Mouse (Mus musculus): ENCODE measurements around the gene Tex33. TPM values are rescaled to one million over a fixed set of nuclear protein-coding genes. Genes with fewer than 3 reads are reported as not detected.
A peak's percentile ranks its signal among the peaks of the same experiment; 100 is the strongest.

Tex33 gene
- not detected for total RNA-seq (2021)
- long read RNA-seq, result 0 reads

DNA sequence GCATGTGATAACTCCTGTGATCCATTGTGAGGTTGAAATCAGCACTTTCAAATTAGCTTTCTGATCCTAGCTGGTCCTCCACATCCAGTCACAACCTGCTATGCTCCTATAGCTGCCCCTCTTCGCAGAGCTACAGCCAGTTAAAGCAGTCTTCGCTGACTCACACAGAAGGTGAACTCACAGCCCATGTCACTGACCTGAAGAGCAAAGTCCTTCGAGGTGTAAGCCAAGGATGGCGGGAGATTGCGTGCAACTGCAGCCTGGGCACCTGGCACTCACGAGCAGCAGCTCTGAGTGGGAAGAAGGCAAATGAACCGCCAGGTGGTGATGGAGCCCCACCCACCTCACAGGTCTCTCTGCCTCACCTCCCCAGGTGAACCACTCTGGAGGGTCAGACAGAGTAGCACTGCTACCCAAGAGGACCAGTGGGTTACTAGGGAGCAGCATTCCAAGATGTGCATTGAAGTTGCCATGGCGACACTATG lies at the start of gene Tex33:
Tex33 (minus strand) TSS at position 435 of the 485 bp plus-strand sequence.
- DNase-seq (ENCODE audit: low spot score in 2 of 2), result no peak

- DNase-seq (ENCODE audit: low spot score in 2 of 2), result no peak
Measured at GRCm38 (mm10) chr15:78443857-78444256, 48.1 kb upstream of the Tex33 start.

- DNase-seq (ENCODE audit: low spot score in 2 of 2), result no peak
Measured at GRCm38 (mm10) chr15:78442231-78442630, 46.5 kb upstream of the Tex33 start.

GRCm38 (mm10) chr15:78438973-78439372 lies 43.3 kb upstream of the Tex33 start:
- no peak for DNase-seq (ENCODE audit: low spot score in 2 of 2)

- no peak for DNase-seq (ENCODE audit: low spot score in 2 of 2)
Measured at GRCm38 (mm10) chr15:78438505-78438904, 42.8 kb upstream of the Tex33 start.

DNA sequence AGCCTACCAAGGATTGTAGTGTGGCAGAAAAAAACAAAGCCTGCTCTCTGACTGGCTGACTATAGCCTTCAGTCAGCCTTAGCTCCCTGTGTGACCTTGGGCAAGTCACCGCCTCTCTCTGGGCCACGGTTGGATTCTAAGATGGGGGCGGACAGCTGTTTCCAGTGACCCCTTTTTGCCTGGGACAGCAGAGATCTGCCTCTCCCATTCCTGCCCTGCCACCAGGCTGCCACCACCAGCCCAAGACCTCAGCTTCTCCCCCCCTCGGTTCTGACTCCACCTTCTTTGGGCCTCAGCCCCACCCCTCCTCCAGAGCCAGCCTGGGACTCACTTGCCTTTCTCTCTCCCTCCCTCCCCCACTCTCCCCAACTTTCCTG lies 42.3 kb upstream of the Tex33 start:
- no peak for DNase-seq (ENCODE audit: low spot score in 2 of 2)

GRCm38 (mm10) chr15:78437237-78438017 lies 41.7 kb upstream of the Tex33 start:
- DNase-seq (ENCODE audit: low spot score in 2 of 2), result peak; percentile 49 to 63

DNA sequence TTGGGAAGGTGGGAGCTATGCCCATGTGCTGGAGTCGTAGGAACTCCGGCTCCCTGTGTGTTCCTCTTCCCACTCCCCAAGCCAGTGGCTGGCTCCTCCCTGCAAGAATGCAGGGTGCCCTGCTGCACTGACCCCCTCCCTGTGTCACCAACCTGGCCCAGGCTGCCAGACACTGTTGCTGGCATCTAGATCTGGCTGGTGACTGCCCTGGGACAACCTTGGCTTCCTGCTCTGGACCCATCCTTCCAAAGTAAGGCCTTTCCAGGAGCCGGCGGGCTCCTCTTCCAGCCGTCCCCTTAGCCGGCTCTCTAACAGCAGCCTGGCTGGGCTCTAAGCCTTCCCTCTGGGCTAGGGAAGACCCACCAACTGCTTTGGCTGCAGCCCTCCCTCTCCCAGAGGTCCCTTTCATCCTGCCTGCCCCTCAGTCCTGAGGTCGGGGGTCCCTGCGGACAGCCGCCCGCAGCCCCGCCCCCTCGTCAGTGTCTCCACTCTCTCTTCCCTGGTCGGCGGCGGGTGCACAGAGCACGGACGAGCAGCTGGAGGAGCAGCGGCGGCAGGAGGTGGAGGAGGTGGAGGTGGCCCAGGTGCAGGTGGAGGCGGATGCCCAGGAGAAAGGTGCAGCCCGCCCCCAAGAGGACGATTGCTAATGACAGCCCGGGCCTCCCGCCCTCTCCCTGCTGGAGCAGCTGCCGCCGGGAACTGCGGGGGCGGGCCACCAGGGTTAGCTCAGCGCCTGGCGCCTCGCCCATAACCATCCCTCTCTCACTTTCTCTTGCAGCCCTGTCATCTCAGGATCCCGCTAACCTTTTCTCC lies 40.9 kb upstream of the Tex33 start:
- peak; percentile 90 to 95 for DNase-seq (ENCODE audit: low spot score in 2 of 2)

DNA sequence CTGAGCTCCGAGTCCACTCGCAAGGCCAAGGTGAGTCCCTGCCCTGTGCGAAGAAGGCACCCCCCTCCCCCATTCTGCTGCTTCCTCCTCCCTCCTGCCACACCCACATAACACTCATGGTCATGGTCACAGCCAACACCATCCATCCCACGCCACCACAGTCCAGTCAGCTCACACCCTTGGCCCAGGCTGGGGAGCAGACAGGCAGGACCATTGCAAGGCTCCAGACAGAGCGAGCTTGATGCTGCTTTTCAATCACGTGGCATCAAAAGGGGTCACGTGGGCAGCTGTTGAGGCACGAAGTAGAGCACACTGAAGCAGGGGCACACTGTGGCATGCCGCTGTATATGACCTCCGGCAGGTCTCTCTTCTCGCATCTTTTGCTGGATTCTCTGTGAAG lies 40.0 kb upstream of the Tex33 start:
- DNase-seq (ENCODE audit: low spot score in 2 of 2), result peak in 1 of 2 experiments; percentile 17

DNA sequence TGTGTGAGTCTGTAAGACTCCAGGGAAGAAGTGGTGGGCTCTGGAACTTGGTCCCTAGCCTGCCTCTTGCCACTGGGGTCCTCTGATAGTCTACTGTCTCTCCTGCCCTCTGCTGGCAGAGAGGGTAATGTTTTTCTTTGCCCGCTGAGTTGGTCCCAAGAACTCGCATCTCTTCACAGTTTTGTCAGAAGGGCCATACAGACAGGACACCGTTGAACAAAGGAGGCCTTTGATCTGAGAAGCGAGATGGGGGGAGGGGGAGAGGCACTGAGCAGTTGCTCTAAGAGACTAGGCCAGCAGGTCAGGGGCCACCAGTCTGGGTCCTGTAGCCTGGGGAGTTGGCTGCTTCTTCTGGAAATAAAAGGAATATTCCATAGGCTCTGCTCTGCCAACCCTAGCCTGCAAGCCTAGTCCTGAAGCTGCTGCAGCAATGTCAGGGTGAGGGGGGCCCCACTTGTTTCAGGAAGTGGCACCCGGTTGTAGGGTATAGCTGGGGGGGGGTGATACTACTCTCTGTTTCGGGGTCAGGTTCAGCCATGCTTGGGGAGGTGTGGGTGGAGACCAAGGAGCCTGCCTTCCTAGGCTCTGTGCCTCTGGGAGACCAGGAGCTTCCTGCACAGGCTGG lies 39.3 kb upstream of the Tex33 start:
- DNase-seq (ENCODE audit: low spot score in 2 of 2), result peak in 1 of 2 experiments; percentile 77

DNA sequence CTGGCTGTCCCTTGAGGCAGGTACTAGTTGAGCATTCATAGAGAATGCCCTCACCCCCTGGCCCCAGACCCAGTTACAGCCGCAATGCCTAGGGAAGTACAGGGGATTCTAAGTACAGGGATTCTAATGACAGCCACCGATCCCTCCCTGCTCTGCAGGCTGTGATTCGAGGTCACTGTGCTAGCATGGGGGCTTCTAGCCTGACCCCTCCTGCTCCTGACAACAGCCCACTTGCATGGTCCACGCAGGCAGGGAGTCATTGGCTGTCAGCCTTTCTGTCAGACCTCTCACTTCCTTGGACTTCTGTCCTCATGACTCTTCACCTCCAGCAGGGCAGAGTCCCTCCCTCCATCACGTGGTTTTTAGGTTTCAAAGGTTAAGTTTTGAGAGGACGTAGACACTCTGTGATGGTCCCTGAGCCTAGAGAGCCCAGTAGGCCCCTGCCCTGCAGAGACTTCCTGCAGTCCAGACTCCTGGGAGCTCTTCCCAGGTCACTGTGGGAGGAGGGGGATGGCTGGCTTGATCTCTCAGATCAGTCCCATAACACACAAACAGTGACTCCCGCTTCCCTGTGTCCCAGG lies 35.9 kb upstream of the Tex33 start:
- no peak for DNase-seq (ENCODE audit: low spot score in 2 of 2)

- DNase-seq (ENCODE audit: low spot score in 2 of 2), result no peak
Measured at GRCm38 (mm10) chr15:78430874-78431273, 35.2 kb upstream of the Tex33 start.

DNA sequence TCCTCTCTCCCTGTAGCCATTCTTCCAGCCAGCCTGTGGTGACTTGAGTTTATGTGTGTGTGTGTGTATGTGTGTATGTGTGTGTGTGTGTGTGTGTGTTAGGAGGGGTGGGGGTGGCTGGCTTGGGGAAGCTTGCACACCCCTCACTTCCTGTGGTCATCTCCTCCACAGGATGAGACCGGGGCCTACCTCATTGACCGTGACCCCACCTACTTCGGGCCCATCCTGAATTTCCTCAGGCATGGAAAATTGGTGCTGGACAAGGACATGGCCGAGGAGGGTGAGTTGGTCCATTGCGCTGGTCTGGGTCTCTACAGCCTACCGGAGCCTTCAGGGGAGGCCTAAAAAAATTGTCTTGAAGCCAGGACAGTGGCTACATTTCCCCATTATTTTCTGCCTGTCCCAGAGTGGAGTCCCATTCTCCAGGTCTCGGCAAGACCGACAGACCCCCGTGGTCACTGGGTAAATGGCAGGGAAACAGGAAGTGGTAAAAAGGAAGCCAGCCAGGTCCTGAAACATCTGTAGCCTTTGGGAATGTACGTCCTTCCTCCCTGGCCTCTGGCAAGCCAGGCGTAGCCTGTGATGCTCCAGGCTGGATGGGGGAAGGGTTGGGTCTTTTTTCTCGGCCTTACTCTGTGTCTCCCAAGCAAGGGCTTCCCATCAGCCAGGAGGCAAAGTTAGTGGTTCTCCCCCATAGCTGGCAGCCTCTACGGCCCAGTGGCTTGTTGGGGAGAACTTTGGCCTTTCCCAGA lies 34.3 kb upstream of the Tex33 start:
- DNase-seq (ENCODE audit: low spot score in 2 of 2), result no peak

DNA sequence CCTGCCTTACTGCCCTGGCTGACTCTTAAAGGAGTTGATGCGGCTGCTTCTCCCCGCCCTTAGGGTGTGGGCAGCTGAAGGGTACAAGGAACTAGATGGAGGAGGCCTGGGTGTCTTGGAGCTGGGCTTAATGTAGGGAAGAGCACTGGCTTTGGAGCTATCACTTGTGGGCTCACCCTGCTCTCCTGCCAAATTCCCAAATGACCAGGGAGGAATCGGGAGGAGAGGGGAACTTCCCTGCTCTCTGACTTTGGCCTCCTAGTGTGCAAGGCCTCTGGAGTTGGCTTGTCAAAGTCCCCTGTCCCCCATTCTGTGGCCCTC lies 33.4 kb upstream of the Tex33 start:
- no peak for DNase-seq (ENCODE audit: low spot score in 2 of 2)

DNA sequence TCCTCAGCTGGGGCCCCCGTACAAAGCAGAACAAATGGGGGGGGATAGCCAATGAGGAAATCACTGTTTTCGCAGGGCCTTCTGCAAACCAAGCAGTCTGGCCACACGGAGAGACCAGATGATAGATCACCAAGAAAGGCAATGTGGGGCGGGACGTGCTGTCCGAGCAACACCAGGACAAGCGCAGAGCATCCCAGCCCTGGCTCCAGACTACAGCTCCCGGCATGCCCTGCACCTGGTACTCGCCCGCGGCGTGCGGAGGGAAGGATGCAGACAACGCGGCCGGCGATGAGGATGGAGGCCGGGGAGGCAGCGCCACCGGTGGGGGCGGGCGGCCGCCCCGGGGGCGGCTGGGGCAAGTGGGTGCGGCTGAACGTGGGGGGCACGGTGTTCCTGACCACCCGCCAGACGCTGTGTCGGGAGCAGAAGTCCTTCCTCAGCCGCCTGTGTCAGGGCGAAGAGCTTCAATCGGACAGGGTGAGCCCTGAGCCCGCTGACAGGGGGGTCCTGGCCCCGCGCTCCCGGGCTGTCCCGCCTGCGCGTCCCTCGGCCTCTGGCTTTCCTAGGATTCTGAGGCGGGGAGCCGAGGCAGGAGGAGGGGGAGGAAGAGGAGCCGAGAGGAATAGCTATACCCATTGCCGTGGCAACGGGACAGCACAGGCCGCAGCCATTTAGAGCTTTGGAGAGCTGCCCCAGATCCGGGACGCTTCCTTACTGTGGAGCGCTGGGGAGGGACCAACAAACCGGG lies 32.9 kb upstream of the Tex33 start, which contains the start of gene Kctd17:
Kctd17 (plus strand) TSS at position 174 of the 748 bp plus-strand sequence.
- DNase-seq (ENCODE audit: low spot score in 2 of 2), result peak; percentile 81 to 85

DNA sequence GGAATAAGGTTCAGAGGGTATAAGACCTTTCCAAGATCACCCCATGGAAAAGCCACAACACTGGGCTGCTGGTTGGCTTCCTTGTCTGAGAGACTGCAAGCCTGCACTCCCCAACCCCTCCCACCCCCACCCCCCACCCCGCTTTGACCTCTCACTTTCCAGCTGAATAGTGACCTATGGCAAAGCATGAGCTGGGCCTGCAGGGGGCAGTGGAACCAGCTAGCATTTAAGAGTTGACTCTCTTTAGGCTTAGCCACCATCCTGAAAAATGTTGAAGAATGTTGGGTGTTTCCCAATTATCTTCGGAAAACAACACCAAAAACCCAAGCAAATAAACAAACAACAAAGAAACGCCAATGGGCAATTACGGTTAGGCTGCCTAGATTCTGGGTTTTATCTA lies 29.5 kb upstream of the Tex33 start:
- no peak for DNase-seq (ENCODE audit: low spot score in 2 of 2)

- no peak for DNase-seq (ENCODE audit: low spot score in 2 of 2)
Measured at GRCm38 (mm10) chr15:78424507-78424906, 28.8 kb upstream of the Tex33 start.

DNA sequence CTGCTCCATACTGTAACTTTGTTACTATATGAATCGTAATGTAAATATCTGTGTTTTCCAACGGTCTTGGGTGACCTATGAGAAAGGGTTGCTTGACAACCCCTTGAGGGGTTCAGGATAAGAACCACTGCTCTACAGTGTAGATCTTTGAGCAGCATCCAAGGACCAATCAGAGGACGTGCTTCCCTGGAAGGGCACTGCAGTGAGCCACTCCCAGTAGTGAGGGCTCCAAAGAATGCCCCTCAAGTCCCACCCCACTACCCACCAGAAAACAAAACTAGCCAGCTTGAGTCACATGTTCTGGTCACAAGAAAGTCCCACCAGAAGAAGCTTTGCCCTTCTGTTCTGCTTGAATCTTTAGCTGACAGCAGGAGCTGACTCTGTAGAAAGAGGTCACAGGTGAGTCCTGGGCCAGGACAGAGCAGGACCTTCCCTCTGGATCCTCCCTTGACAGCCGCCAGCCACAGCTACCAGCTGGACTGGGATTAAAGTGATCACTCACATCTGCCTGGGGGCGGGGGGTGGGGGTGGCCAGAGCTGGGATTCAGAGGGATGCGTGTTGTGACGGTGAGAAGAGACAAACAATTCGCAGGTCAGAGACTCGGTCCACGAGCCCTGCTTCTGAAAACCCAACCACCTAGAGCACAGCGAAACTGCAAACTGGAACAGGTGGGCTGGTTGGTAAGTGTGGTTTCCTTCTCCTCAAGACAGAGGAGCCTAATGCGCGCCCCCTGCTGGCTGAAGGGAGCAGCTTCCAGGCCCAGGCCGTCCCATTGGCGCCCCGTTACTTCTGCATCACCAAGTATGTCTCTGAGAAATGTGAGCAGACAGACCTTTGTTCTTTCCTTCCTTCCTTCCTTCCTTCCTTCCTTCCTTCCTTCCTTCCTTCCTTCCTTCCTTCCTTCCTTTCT lies 26.6 kb upstream of the Tex33 start:
- DNase-seq (ENCODE audit: low spot score in 2 of 2), result peak; percentile 82 to 90

DNA sequence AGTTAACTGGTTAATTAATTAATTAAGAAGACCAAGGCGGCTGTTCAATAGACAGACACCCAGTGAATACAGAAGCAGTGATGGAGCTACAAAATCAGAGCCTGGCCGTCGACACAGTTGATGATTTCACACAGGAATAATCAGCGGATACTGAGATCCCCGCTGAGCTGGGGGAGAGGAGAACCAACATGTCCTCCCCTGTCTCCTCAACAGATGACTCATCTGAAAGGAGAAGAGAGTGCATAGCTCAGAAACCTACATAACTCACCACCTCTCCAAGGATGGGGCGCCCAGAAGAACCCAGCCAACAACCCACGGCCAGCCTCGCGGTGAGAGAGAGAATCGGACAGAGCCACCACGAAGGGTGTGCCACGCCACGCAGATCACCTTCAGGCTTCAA lies 24.7 kb upstream of the Tex33 start:
- DNase-seq (ENCODE audit: low spot score in 2 of 2), result no peak
